In genomic region chr13:108599186-108599900, GRCm38 (mm10) we compare ENCODE assay signal across 11 mouse cellular contexts.
A peak's percentile ranks its signal among the peaks of the same experiment; 100 is the strongest.
DNase-seq lines count a peak whose midpoint lies in the region; ATAC-seq lines count a peak whose summit lies in the region.
"Had no signal": no experiment of that assay in that cellular context is flagged by ENCODE, and none has a peak within 500 bp of the region (broad histone marks: within the 10 kb centered on the region; RNA-seq: fewer than 3 reads in every experiment).

No protein-coding gene starts in this region.

- H3K4me3 ChIP-seq in hindbrain, embryonic 14.5 days (replicated peaks; ENCODE audit: low read length): no peak overlapping the region
- no peak overlapping the region for H3K4me3 ChIP-seq in hindbrain, embryonic 12.5 days
- H3K4me3 ChIP-seq: forebrain, embryonic 15.5 days had no signal

- no peak for ATAC-seq in hindbrain, embryonic 14.5 days (ENCODE audit: low FRiP score)
- no peak for ATAC-seq in hindbrain, embryonic 12.5 days (ENCODE audit: low FRiP score)
- no peak for ATAC-seq in megakaryocyte, adult 5-6 weeks (ENCODE audit: poor library complexity, severe bottlenecking)
- ATAC-seq: forebrain, embryonic 15.5 days had no signal

- no peak overlapping the region for H3K9ac ChIP-seq in hindbrain, embryonic 14.5 days
- no peak overlapping the region for H3K9ac ChIP-seq in hindbrain, embryonic 12.5 days
- H3K9ac ChIP-seq: forebrain, embryonic 15.5 days; liver, embryonic 14.5 days had no signal

- H3K36me3 ChIP-seq in hindbrain, embryonic 14.5 days (replicated peaks; ENCODE audit: control insufficient read depth, insufficient read depth): no peaks in the 10 kb centered on the region
- H3K36me3 ChIP-seq in hindbrain, embryonic 12.5 days: no peaks in the 10 kb centered on the region
- H3K36me3 ChIP-seq: forebrain, embryonic 15.5 days had no signal

- H3K27ac ChIP-seq in hindbrain, embryonic 14.5 days: no peak overlapping the region
- H3K27ac ChIP-seq in hindbrain, embryonic 12.5 days: no peak overlapping the region
- H3K27ac ChIP-seq: forebrain, embryonic 15.5 days; liver, embryonic 14.5 days had no signal

- H3K4me2 ChIP-seq in hindbrain, embryonic 14.5 days (replicated peaks): no peak overlapping the region
- H3K4me2 ChIP-seq in hindbrain, embryonic 12.5 days (replicated peaks): no peak overlapping the region
- H3K4me2 ChIP-seq: forebrain, embryonic 15.5 days had no signal

- no peaks in the 10 kb centered on the region for H3K27me3 ChIP-seq in hindbrain, embryonic 14.5 days (ENCODE audit: control insufficient read depth, insufficient read depth, low read length)
- H3K27me3 ChIP-seq in hindbrain, embryonic 12.5 days: no peaks in the 10 kb centered on the region
- H3K27me3 ChIP-seq: forebrain, embryonic 15.5 days had no signal

- WGBS in hindbrain, embryonic 14.5 days: 67% methylated on average over 6 of the region's 6 CpGs
- 82% methylated on average over 6 of the region's 6 CpGs for WGBS in hindbrain, embryonic 12.5 days

- H3K9me3 ChIP-seq in hindbrain, embryonic 14.5 days (ENCODE audit: control insufficient read depth, low read length): no peaks in the 10 kb centered on the region
- H3K9me3 ChIP-seq in hindbrain, embryonic 12.5 days (replicated peaks): no peaks in the 10 kb centered on the region
- H3K9me3 ChIP-seq: forebrain, embryonic 15.5 days had no signal

- peak; percentile 36 for DNase-seq in hindbrain, embryonic 14.5 days (ENCODE audit: low spot score)
- DNase-seq in retina, adult 2 months (ENCODE audit: low read depth, low spot score): peak; percentile 15
- DNase-seq in retina, embryonic 14.5 days (ENCODE audit: low spot score): no peak
- peak; percentile 14 to 59 for DNase-seq in kidney, postnatal 36 days
- DNase-seq in retina, postnatal 7 days (ENCODE audit: low read depth, low spot score): peak; percentile 13
- DNase-seq in thymus, postnatal 0 days (ENCODE audit: low spot score): no peak
- DNase-seq: heart, adult 18-20 months had no signal

- H3K4me1 ChIP-seq in hindbrain, embryonic 14.5 days (replicated peaks; ENCODE audit: control insufficient read depth, insufficient read depth, low read length): no peaks in the 10 kb centered on the region
- peaks cover 3% of the 10 kb centered on the region; the same call in 1 of the 2 replicates for H3K4me1 ChIP-seq in hindbrain, embryonic 12.5 days

Comparison
In these comparisons a context has a peak if more than half of its experiments do, and no peak if none do; other contexts are left out.
1. DNase-seq: peak in hindbrain, embryonic 14.5 days (single experiment), retina, adult 2 months (single experiment), kidney, postnatal 36 days (2 of 2) and retina, postnatal 7 days (single experiment); none in retina, embryonic 14.5 days (single experiment) and thymus, postnatal 0 days (single experiment).